Mouse (Mus musculus) forebrain, embryonic 10.5 days (tissue): ENCODE results near the gene Hoxa7. TPM values are rescaled to one million over a fixed set of nuclear protein-coding genes. Genes with fewer than 3 reads are reported as not detected.

Experiments used
- DNase-seq: peaks from one replicate; pipeline ENCODE4 v3.0.0-alpha.2; 2017; ENCODE audit warnings: low spot score; ENCODE audit errors: extremely low spot score
- H3K27ac ChIP-seq: fragments of 300-500 bp; sonication (generic); 2 replicates; pipeline ENCODE4 v1.5.1; 2016; ENCODE audit warnings: mild to moderate bottlenecking
- H3K27me3 ChIP-seq: fragments of 300-500 bp; sonication (generic); 2 replicates; pipeline ENCODE4 v1.6.1; 2016; ENCODE audit warnings: mild to moderate bottlenecking; ENCODE audit not compliant: poor library complexity, severe bottlenecking
- H3K36me3 ChIP-seq: fragments of 300-500 bp; sonication (generic); replicated peaks from 2 replicates; pipeline ENCODE4 v1.6.1; 2016; ENCODE audit warnings: mild to moderate bottlenecking, moderate library complexity
- H3K4me1 ChIP-seq: fragments of 300-500 bp; sonication (generic); 2 replicates; pipeline ENCODE4 v1.6.1; 2016
- H3K4me3 ChIP-seq: fragments of 300-500 bp; sonication (generic); 2 replicates; pipeline ENCODE4 v1.5.1; 2016; ENCODE audit warnings: mild to moderate bottlenecking, moderate library complexity
- H3K9me3 ChIP-seq: fragments of 300-500 bp; sonication (generic); 2 replicates; pipeline ENCODE4 v1.6.1; 2016; ENCODE audit warnings: mild to moderate bottlenecking, moderate library complexity
- WGBS: fragments of 180-500 bp; shearing (Covaris S2); methylation state at CpG from one replicate; pipeline ENCODE4 v1.1.7; 2016; 5-methylcytosine and 5-hydroxymethylcytosine counted together
- polyA plus RNA-seq: library from polyadenylated mRNA; unstranded; fragments of >200 nt; fragmentation: Nextera tagmentation; extraction: Ambion mirVana; gene quantifications from 2 replicates; pipeline ENCODE4 v1.2.1, GENCODE M21; 2016

Hoxa7 gene
- polyA plus RNA-seq, 1 experiment from 2014 or later, result not detected

GRCm38 (mm10) chr6:52249826-52250225, 28.2 kb upstream of the Hoxa7 start:
- no peak overlapping the region for H3K4me3 ChIP-seq
- H3K9me3 ChIP-seq, result no peaks in the 10 kb centered on the region
- H3K27ac ChIP-seq, result no peak overlapping the region
- no peak for DNase-seq
- WGBS, result under 1% methylated on average over 4 of the region's 4 CpGs
- peaks cover 16% of the 10 kb centered on the region for H3K4me1 ChIP-seq
- peaks cover 100% of the 10 kb centered on the region for H3K27me3 ChIP-seq
- H3K36me3 ChIP-seq, result no peaks in the 10 kb centered on the region

- Histone ChIP-seq H3K4me3 (no peak overlapping the region), H3K27ac (no peak overlapping the region), H3K27me3 (peaks cover 100% of the 10 kb centered on the region), H3K36me3 (no peaks in the 10 kb centered on the region), H3K9me3 (no peaks in the 10 kb centered on the region), H3K4me1 (peaks cover 16% of the 10 kb centered on the region)
- no peak for DNase-seq
- WGBS, result under 1% methylated on average over 16 of the region's 16 CpGs
Observed at GRCm38 (mm10) chr6:52249415-52249738, 27.7 kb upstream of the Hoxa7 start.

GRCm38 (mm10) chr6:52248638-52249414, 27.2 kb upstream of the Hoxa7 start:
- H3K27ac ChIP-seq, result no peak overlapping the region
- DNase-seq, result no peak
- H3K9me3 ChIP-seq, result no peaks in the 10 kb centered on the region
- H3K27me3 ChIP-seq, result peaks cover 100% of the 10 kb centered on the region
- peaks cover 16% of the 10 kb centered on the region for H3K4me1 ChIP-seq
- under 1% methylated on average over 27 of the region's 27 CpGs for WGBS
- H3K4me3 ChIP-seq, result no peak overlapping the region
- H3K36me3 ChIP-seq, result no peaks in the 10 kb centered on the region

DNA sequence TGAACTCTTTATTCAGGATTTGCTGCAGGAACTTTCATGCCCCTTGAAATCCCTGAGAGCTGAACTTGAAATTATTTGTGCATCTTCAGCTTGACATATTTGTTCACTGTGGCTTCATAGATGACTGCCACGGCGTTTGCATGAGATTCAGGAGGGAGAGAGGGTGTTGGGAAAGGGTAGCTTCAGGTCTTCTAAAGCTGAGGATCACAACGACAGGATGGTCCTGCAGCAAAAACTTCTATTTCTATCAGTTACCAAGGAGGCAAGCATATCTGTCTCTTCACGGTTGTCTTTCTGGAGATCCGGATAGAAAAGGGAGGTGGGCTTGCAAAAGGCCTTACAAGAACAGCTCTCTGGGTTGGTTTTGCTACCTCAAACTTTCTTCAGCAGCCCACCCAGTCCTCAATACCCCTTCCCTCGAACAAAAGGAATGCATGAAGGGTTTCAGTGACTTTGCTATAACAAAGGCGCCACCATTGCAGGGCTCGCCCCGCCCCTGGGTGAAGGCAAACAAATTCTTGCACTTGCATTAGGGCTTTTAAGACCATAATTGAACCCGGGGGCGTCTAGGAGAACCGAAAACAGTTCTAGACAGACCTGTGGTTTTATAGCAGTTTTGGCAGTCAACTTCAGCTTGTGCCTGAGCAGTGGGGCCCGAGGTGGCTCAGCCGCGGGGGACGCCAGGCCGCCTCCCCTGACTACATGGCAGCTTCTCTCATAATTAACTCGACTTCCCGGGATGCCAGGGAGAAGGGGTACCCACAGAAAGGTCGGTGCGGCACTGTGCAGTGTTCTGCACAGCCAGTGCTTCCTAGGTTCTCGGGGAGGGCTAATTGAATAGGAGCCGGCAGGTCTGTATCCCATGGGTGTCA, 26.3 kb upstream of the Hoxa7 start:
- H3K4me3 ChIP-seq, result no peak overlapping the region
- H3K27ac ChIP-seq, result no peak overlapping the region
- H3K9me3 ChIP-seq, result no peaks in the 10 kb centered on the region
- no peak for DNase-seq
- 2% methylated on average over 23 of the region's 23 CpGs for WGBS
- H3K27me3 ChIP-seq, result peaks cover 100% of the 10 kb centered on the region
- H3K36me3 ChIP-seq, result no peaks in the 10 kb centered on the region
- H3K4me1 ChIP-seq, result peaks cover 11% of the 10 kb centered on the region

DNA sequence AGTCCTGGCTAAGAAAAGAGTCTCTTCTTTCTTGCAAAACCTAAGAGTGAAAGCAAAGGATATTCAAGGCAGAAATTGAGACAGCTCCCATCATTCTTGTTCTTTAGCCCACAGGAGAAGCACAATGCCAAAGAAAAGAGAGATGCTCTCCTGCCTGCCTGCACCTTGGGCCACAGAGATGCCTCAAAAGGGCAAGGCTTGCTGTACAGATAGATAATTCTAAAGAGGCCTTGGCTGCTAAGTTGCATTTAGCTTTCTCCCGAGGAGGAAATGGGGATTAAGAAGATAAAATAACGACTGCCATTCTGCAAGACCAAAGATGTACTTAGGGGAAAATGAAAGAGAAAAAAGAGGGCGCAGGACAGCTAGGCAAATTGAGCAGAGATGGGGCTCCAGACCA, 25.3 kb upstream of the Hoxa7 start:
- WGBS, result 8% methylated on average over 3 of the region's 3 CpGs
- Histone ChIP-seq H3K36me3 (no peaks in the 10 kb centered on the region), H3K27ac (no peak overlapping the region), H3K27me3 (peaks cover 100% of the 10 kb centered on the region), H3K4me1 (peaks cover 11% of the 10 kb centered on the region), H3K9me3 (no peaks in the 10 kb centered on the region), H3K4me3 (no peak overlapping the region)
- DNase-seq, result no peak

GRCm38 (mm10) chr6:52246403-52246803, 24.7 kb upstream of the Hoxa7 start:
- H3K36me3 ChIP-seq, result no peaks in the 10 kb centered on the region
- peaks cover 11% of the 10 kb centered on the region for H3K4me1 ChIP-seq
- under 1% methylated on average over 26 of the region's 26 CpGs for WGBS
- DNase-seq, result no peak
- no peak overlapping the region for H3K27ac ChIP-seq
- peaks cover 100% of the 10 kb centered on the region for H3K27me3 ChIP-seq
- no peak overlapping the region for H3K4me3 ChIP-seq
- H3K9me3 ChIP-seq, result no peaks in the 10 kb centered on the region

DNA sequence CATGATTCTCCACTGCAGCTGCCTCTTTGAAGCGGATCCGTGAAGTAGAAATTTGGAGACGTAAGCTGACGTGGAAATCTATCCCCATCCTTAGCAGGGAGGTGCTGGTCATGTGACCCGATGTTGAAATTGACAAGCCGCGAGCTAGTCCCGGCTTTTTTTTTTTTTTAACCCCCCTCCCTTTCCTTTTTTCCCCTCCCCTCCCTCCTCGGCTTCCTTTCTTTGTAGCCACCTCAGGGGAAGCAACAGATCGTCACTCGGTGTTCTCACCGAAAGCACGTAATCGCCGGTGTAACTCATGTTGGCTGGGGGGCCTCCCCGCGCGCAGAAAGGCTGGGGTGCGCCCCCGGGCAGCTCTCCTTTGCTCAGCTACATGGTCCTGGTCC, 24.1 kb upstream of the Hoxa7 start, which contains the start of gene Hoxa11:
Hoxa11 (minus strand) TSS at position 54 of the 386 bp plus-strand sequence.
- 1% methylated on average over 20 of the region's 20 CpGs for whole genome bisulfite sequencing

DNA sequence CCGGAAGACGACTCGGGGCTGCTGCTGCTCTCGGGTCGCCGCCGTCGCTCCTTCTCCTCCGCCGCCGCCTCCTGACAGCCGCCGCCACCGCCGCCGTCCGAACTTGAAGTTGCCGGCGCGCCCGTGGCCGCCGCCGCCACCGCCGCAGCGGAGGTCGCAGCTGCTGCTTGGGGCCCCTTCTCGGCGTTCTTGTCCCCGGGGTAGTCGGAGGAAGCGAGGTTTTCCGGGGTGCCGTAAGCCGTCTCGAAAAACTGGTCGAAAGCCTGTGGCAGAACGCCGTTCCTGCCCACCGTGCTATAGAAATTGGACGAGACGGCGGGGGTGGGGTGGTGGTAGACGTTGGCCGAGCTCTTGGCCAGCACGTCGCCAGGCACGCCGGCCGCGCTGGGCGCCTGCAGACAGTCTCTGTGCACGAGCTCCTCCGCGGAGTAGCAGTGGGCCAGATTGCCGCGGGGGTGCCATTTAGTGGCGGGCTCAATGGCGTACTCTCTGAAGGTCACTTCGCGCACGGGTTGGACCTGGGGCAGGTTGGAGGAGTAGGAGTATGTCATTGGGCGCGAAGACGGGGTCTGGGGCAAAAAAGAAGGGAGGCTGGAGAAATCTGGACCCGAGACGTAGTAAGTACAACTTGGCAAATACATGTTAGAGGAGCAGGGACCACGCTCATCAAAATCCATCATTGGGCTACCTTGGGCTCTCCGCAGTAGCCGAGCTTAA, 23.5 kb upstream of the Hoxa7 start:
- Histone ChIP-seq H3K36me3 (no peaks in the 10 kb centered on the region), H3K9me3 (no peaks in the 10 kb centered on the region), H3K27ac (no peak overlapping the region), H3K4me1 (peaks cover 17% of the 10 kb centered on the region), H3K27me3 (peaks cover 100% of the 10 kb centered on the region), H3K4me3 (no peak overlapping the region)
- no peak for DNase-seq
- WGBS, result under 1% methylated on average over 71 of the region's 71 CpGs

More for the DNA sequence above, 24.1 kb upstream of the Hoxa7 start, which contains the start of gene Hoxa11:
- no peak within 1 kb of the TSS for H3K4me3 ChIP-seq
- H3K36me3 ChIP-seq, result no peaks in the 10 kb centered on the region
- peaks cover 100% of the 10 kb centered on the region for H3K27me3 ChIP-seq
- H3K27ac ChIP-seq, result no peak within 1 kb of the TSS
- no peak for DNase-seq
- H3K9me3 ChIP-seq, result no peaks in the 10 kb centered on the region
- H3K4me1 ChIP-seq, result peaks cover 12% of the 10 kb centered on the region

DNA sequence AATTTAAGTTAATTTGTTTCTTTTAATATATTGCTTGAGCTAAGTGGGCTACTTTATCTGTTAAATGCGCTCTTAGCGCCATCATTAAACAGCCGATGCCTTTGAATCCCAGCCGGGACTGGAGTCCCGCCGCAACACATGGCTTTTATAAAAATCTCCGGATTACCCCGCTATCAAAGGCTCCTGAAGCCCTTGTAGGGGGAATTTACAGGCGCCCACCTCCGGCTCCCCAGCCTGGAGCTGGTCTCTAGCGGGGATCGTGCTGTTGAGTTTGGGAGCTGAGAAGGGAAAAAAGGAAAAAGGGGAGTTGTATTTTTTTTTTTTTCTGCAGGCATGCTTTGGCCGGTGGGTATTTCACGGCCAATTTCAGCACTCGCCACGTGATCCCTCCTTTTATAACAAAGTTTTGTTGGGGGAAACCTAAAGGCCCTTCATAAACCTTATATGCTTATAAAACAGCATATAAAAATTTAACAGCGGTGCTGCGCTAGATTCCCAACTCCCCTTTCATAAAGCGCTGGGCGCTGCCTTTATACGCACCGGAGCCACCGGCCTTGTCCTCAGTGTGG, 22.9 kb upstream of the Hoxa7 start:
- Histone ChIP-seq H3K36me3 (no peaks in the 10 kb centered on the region), H3K9me3 (no peaks in the 10 kb centered on the region), H3K4me3 (no peak overlapping the region), H3K4me1 (peaks cover 19% of the 10 kb centered on the region), H3K27me3 (peaks cover 100% of the 10 kb centered on the region), H3K27ac (no peak overlapping the region)
- 1% methylated on average over 23 of the region's 23 CpGs for WGBS
- DNase-seq, result no peak

GRCm38 (mm10) chr6:52243681-52244121, 22.0 kb upstream of the Hoxa7 start:
- Histone ChIP-seq H3K36me3 (no peaks in the 10 kb centered on the region), H3K27me3 (peaks cover 100% of the 10 kb centered on the region), H3K9me3 (no peaks in the 10 kb centered on the region), H3K4me1 (peaks cover 19% of the 10 kb centered on the region), H3K4me3 (no peak overlapping the region), H3K27ac (no peak overlapping the region)
- 1% methylated on average over 12 of the region's 12 CpGs for WGBS
- DNase-seq, result no peak

DNA sequence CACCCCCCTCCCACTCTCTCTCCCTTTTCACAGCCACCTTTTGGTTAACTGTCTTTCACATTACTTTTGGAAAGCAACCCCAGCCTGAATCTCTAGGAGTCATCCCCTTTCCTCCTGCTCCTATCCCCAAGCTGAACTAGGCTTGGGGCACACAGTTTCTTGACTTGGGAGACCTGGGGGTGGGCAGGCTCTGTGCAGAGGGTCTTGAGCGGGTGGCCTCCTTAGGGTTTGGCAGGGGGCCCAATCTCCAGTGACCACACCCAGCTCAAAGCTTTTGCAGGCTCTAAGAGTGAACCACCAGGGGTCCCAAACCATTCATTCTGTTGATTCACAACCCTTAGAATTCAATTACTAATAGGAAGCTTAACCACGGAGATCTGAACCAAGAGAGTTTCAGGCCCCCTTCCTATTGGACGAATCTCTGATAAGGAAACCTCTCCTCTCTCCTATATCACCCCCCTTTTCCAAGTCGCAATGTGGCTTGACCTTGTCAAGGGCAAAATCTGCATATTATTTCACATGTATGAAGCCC, 21.2 kb upstream of the Hoxa7 start:
- Histone ChIP-seq H3K4me1 (peaks cover 19% of the 10 kb centered on the region), H3K9me3 (no peaks in the 10 kb centered on the region), H3K4me3 (no peak overlapping the region), H3K27me3 (peaks cover 100% of the 10 kb centered on the region), H3K27ac (no peak overlapping the region), H3K36me3 (no peaks in the 10 kb centered on the region)
- 1% methylated on average over 4 of the region's 4 CpGs for WGBS
- DNase-seq, result no peak

DNA sequence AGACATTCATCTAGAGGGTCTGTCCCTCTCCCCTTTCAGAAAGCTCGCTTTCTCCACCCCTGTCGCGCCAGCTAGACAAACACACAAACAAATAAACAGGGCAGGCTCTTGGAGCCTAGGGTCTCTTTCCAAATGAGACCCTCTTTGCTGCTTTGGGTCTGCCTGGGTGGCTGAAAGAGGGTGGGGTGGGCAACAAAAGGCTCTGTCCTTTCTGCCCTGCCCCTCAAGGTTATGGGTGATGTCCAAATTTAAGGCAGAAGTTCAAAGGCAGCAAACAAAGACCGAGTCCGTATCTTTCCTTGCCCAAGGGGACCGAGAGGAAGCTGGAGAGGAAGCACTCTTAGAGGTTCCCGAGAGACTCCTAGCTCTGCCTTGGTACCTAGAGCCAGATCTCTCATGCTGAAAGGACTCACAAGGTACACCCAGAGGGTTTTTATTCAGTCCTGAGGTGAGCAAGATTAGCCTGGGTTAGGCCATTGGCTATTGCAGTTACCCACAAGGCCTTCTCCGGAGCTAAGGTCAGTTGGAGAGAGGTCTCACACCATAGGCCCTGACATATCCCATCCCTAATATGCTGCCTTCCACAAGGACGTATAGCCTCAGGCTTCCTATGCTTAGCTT, 19.5 kb upstream of the Hoxa7 start:
- no peak for DNase-seq
- H3K9me3 ChIP-seq, result no peaks in the 10 kb centered on the region
- peaks cover 100% of the 10 kb centered on the region for H3K27me3 ChIP-seq
- 3% methylated on average over 9 of the region's 9 CpGs for WGBS
- peaks cover 17% of the 10 kb centered on the region for H3K4me1 ChIP-seq
- H3K4me3 ChIP-seq, result no peak overlapping the region
- no peak overlapping the region for H3K27ac ChIP-seq
- H3K36me3 ChIP-seq, result no peaks in the 10 kb centered on the region
